Mouse (Mus musculus) liver, adult 2 months (tissue): ENCODE data around the gene Dus2.

ENCODE experiments used
- CTCF ChIP-seq: fragments of 200-500 bp; IDR thresholded peaks from 2 replicates; pipeline ENCODE4 v1.5.1; 2011; ENCODE audit warnings: low read depth, low read length, control low read depth
- POLR2A ChIP-seq: fragments of 200-500 bp; IDR thresholded peaks from 2 replicates; pipeline ENCODE4 v1.6.1; 2011; ENCODE audit warnings: low read length, control low read depth; ENCODE audit not compliant: insufficient read depth; ENCODE audit errors: extremely low read depth

DNA sequence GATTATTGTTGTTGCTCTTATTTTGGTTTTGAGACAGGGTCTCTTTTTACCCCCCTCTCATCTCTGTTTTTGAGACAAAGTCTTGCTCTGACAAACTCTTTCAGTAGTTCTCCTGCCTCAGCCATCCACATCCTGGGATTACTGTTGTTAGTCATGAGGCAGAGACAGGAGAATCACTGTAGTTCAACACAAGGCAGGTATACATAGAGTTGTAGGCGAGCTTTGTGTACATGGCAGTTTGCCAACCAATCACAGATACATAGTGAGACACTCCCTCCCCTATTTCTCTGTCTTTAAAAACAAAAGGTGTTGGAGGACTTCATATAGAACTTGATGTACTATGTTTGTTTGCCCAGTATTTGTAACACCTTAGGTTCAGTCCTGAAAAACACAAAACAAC is 83.5 kb downstream of the Dus2 start:
- TF ChIP-seq POLR2A = no peak
- no peak for TF ChIP-seq CTCF
